Comparison of ENCODE assay signal across 18 mouse cellular contexts in the genomic region with DNA sequence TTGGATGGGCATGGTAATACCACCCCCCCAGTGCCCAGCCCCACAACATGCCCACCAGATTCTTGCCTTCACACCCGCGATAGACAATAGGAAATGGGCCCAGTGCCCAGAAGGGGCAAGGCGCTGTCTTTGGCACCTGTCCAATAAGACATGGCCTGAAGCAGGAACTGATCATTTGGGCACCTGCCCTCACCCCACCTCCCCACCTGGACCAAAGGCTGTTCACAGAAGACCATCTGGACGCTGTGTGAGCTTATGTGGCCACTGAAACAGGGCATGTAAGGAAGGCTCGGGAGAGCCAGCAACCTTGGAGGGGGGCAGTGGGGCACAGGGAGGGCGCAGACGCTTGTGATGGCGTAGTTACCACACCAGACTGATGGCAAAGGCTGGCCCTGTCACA.
DNase-seq lines count a peak whose midpoint lies in the region; ATAC-seq and TF ChIP-seq lines count a peak whose summit lies in the region.
"Had no signal": no experiment of that assay in that cellular context is flagged by ENCODE, and none has a peak within 500 bp of the region (broad histone marks: within the 10 kb centered on the region; RNA-seq: fewer than 3 reads in every experiment).

No protein-coding gene starts in this region.

- H3K27me3 ChIP-seq in forebrain, embryonic 12.5 days: 0 out of 2 replicates have a peak, but pooled peaks cover 4% of the 10 kb centered on the region
- 0 out of 2 replicates have a peak, but pooled peaks cover 6% of the 10 kb centered on the region for H3K27me3 ChIP-seq in forebrain, embryonic 10.5 days (ENCODE audit: poor library complexity, severe bottlenecking)
- H3K27me3 ChIP-seq in midbrain, postnatal 0 days (ENCODE audit: insufficient read depth, low read length): no peaks in the 10 kb centered on the region
- no peaks in the 10 kb centered on the region for H3K27me3 ChIP-seq in midbrain, embryonic 14.5 days (ENCODE audit: control insufficient read depth, insufficient read depth, low read length)
- H3K27me3 ChIP-seq: CH12.LX; embryonic facial prominence, embryonic 12.5 days; limb, embryonic 12.5 days; liver, embryonic 15.5 days had no signal

- H3K27ac ChIP-seq in forebrain, embryonic 12.5 days: no peak overlapping the region
- no peak overlapping the region for H3K27ac ChIP-seq in forebrain, embryonic 10.5 days
- no peak overlapping the region for H3K27ac ChIP-seq in midbrain, postnatal 0 days (ENCODE audit: low read depth, low read length)
- H3K27ac ChIP-seq in midbrain, embryonic 14.5 days (replicated peaks; ENCODE audit: low read depth, low read length): no peak overlapping the region
- H3K27ac ChIP-seq: embryonic facial prominence, embryonic 12.5 days; limb, embryonic 12.5 days; liver, embryonic 15.5 days had no signal

- H3K36me3 ChIP-seq in forebrain, embryonic 12.5 days (replicated peaks): no peaks in the 10 kb centered on the region
- H3K36me3 ChIP-seq in forebrain, embryonic 10.5 days (replicated peaks): no peaks in the 10 kb centered on the region
- no peaks in the 10 kb centered on the region for H3K36me3 ChIP-seq in midbrain, postnatal 0 days (ENCODE audit: insufficient read depth, low read length)
- no peaks in the 10 kb centered on the region for H3K36me3 ChIP-seq in midbrain, embryonic 14.5 days (ENCODE audit: control insufficient read depth, insufficient read depth, low read length)
- H3K36me3 ChIP-seq: embryonic facial prominence, embryonic 12.5 days; limb, embryonic 12.5 days; liver, embryonic 15.5 days had no signal

- ATAC-seq in forebrain, embryonic 12.5 days (ENCODE audit: low FRiP score): peak; percentile 23; the same call in 1 of the 2 replicates
- no peak for ATAC-seq in midbrain, postnatal 0 days (ENCODE audit: low FRiP score)
- ATAC-seq in midbrain, embryonic 14.5 days (ENCODE audit: low FRiP score, low TSS enrichment): no peak

- H3K4me1 ChIP-seq in forebrain, embryonic 12.5 days: peaks cover 18% of the 10 kb centered on the region
- peaks cover 24% of the 10 kb centered on the region for H3K4me1 ChIP-seq in forebrain, embryonic 10.5 days
- H3K4me1 ChIP-seq in midbrain, postnatal 0 days (ENCODE audit: insufficient read depth, low read length): 0 out of 2 replicates have a peak, but pooled peaks cover 6% of the 10 kb centered on the region
- peaks cover 5% of the 10 kb centered on the region for H3K4me1 ChIP-seq in midbrain, embryonic 14.5 days (ENCODE audit: control insufficient read depth, insufficient read depth, low read length)
- H3K4me1 ChIP-seq: liver, embryonic 15.5 days had no signal

- 85% methylated on average over 8 of the region's 8 CpGs for WGBS in forebrain, embryonic 12.5 days
- WGBS in forebrain, embryonic 10.5 days: 85% methylated on average over 8 of the region's 8 CpGs
- WGBS in midbrain, postnatal 0 days: 69% methylated on average over 8 of the region's 8 CpGs
- WGBS in midbrain, embryonic 14.5 days: 77% methylated on average over 8 of the region's 8 CpGs

- no peak overlapping the region for H3K4me3 ChIP-seq in forebrain, embryonic 12.5 days (replicated peaks)
- no peak overlapping the region for H3K4me3 ChIP-seq in forebrain, embryonic 10.5 days
- H3K4me3 ChIP-seq in midbrain, postnatal 0 days (ENCODE audit: low read depth, low read length): no peak overlapping the region
- no peak overlapping the region for H3K4me3 ChIP-seq in midbrain, embryonic 14.5 days (replicated peaks; ENCODE audit: low read depth, low read length)
- H3K4me3 ChIP-seq: embryonic facial prominence, embryonic 12.5 days; limb, embryonic 12.5 days; liver, embryonic 15.5 days had no signal

- H3K4me2 ChIP-seq in forebrain, embryonic 12.5 days: no peak overlapping the region
- H3K4me2 ChIP-seq in midbrain, postnatal 0 days (ENCODE audit: low read depth, low read length, poor library complexity, severe bottlenecking): no peak overlapping the region
- H3K4me2 ChIP-seq in midbrain, embryonic 14.5 days (ENCODE audit: low read length): no peak overlapping the region
- H3K4me2 ChIP-seq: embryonic facial prominence, embryonic 12.5 days; heart, embryonic 11.5 days; limb, embryonic 12.5 days; liver, embryonic 15.5 days had no signal

- no peaks in the 10 kb centered on the region for H3K9me3 ChIP-seq in forebrain, embryonic 12.5 days
- H3K9me3 ChIP-seq in forebrain, embryonic 10.5 days: no peaks in the 10 kb centered on the region
- H3K9me3 ChIP-seq in midbrain, postnatal 0 days (ENCODE audit: low read length): no peaks in the 10 kb centered on the region
- H3K9me3 ChIP-seq in midbrain, embryonic 14.5 days (ENCODE audit: control insufficient read depth, low read length): no peaks in the 10 kb centered on the region
- H3K9me3 ChIP-seq: embryonic facial prominence, embryonic 12.5 days; limb, embryonic 12.5 days; liver, embryonic 15.5 days had no signal

- TF ChIP-seq CTCF in midbrain, postnatal 0 days (IDR thresholded peaks at IDR 0.05): no peak

- H3K9ac ChIP-seq in forebrain, embryonic 12.5 days: no peak overlapping the region
- H3K9ac ChIP-seq in midbrain, postnatal 0 days (replicated peaks; ENCODE audit: low read length, poor library complexity, severe bottlenecking): no peak overlapping the region
- H3K9ac ChIP-seq in midbrain, embryonic 14.5 days (replicated peaks; ENCODE audit: low read length): no peak overlapping the region
- H3K9ac ChIP-seq: embryonic facial prominence, embryonic 12.5 days; limb, embryonic 12.5 days; liver, embryonic 15.5 days had no signal

- no peak for DNase-seq in forebrain, embryonic 10.5 days (ENCODE audit: extremely low spot score, low spot score)
- peak; percentile 82 for DNase-seq in midbrain, postnatal 0 days (ENCODE audit: low spot score)
- DNase-seq in midbrain, embryonic 14.5 days: no peak
- DNase-seq in cerebellum, postnatal 36 days: peak; percentile 69 to 70
- DNase-seq in urinary bladder, postnatal 36 days (ENCODE audit: low spot score in 2 of 2): no peak
- DNase-seq in kidney, adult 8-10 months: no peak
- DNase-seq in Muller cell, postnatal 12 days (ENCODE audit: inconsistent ontology term): no peak
- DNase-seq: adrenal gland, postnatal 25 days; gastrocnemius, postnatal 25 days; kidney, adult 2 months; kidney, postnatal 4 days; lung, postnatal 10 days had no signal

Comparison
In these comparisons a context has a peak if more than half of its experiments do, and no peak if none do; other contexts are left out.
1. DNase-seq: peak in midbrain, postnatal 0 days (single experiment) and cerebellum, postnatal 36 days (2 of 2); none in forebrain, embryonic 10.5 days (single experiment), midbrain, embryonic 14.5 days (single experiment), urinary bladder, postnatal 36 days (0 of 2), kidney, adult 8-10 months (0 of 2) and Muller cell, postnatal 12 days (single experiment).